Mouse (Mus musculus) lung, embryonic 15.5 days (tissue): ENCODE data around the gene Noa1. TPM values are rescaled to one million over a fixed set of nuclear protein-coding genes. Genes with fewer than 3 reads are reported as not detected.

Source experiments
- ATAC-seq: fragments of 200-750 bp; cut with Nextera tagmentation; 2 replicates; pipeline ENCODE4 v1.8.0; 2017; ENCODE audit warnings: moderate number of reproducible peaks, borderline replicate concordance; ENCODE audit not compliant: low FRiP score, low TSS enrichment; ENCODE audit errors: extremely low read depth
- H3K27ac ChIP-seq: fragments of 300-500 bp; sonication (generic); 2 replicates; pipeline ENCODE4 v1.5.1; 2015; ENCODE audit warnings: moderate library complexity, mild to moderate bottlenecking, inconsistent platforms
- H3K27me3 ChIP-seq: fragments of 300-500 bp; sonication (generic); 2 replicates; pipeline ENCODE4 v1.6.1; 2015; ENCODE audit warnings: inconsistent platforms
- H3K36me3 ChIP-seq: fragments of 300-500 bp; sonication (generic); 2 replicates; pipeline ENCODE4 v1.6.1; 2015; ENCODE audit warnings: inconsistent platforms
- H3K4me1 ChIP-seq: fragments of 300-500 bp; sonication (generic); 2 replicates; pipeline ENCODE4 v1.6.1; 2015; ENCODE audit warnings: inconsistent platforms
- H3K4me2 ChIP-seq: fragments of 300-500 bp; sonication (generic); 2 replicates; pipeline ENCODE4 v1.6.1; 2015; ENCODE audit warnings: inconsistent platforms, mild to moderate bottlenecking, moderate library complexity
- H3K4me3 ChIP-seq: fragments of 300-500 bp; sonication (generic); 2 replicates; pipeline ENCODE4 v1.5.1; 2015; ENCODE audit warnings: mild to moderate bottlenecking, inconsistent platforms
- H3K9ac ChIP-seq: fragments of 300-500 bp; sonication (generic); 2 replicates; pipeline ENCODE4 v1.6.1; 2015; ENCODE audit warnings: inconsistent platforms
- H3K9me3 ChIP-seq: fragments of 300-500 bp; sonication (generic); 2 replicates; pipeline ENCODE4 v1.6.1; 2016; ENCODE audit warnings: inconsistent platforms
- WGBS: fragments of 180-500 bp; shearing (Covaris S2); methylation state at CpG from one replicate; pipeline ENCODE4 v1.1.7; 2015; 5-methylcytosine and 5-hydroxymethylcytosine counted together
- microRNA-seq: library from miRNA; unstranded; fragments of <30 nt; microRNA quantifications from one replicate; pipeline ENCODE4, GENCODE M21; 2016
- polyA plus RNA-seq: library from polyadenylated mRNA; unstranded; fragments of >200 nt; fragmentation: Nextera tagmentation; extraction: Ambion mirVana; gene quantifications from 2 replicates; pipeline ENCODE4 v1.2.1, GENCODE M21; 2015

Gene Noa1
- polyA plus RNA-seq, 1 experiment from 2014 or later, result 28.4 TPM

DNA sequence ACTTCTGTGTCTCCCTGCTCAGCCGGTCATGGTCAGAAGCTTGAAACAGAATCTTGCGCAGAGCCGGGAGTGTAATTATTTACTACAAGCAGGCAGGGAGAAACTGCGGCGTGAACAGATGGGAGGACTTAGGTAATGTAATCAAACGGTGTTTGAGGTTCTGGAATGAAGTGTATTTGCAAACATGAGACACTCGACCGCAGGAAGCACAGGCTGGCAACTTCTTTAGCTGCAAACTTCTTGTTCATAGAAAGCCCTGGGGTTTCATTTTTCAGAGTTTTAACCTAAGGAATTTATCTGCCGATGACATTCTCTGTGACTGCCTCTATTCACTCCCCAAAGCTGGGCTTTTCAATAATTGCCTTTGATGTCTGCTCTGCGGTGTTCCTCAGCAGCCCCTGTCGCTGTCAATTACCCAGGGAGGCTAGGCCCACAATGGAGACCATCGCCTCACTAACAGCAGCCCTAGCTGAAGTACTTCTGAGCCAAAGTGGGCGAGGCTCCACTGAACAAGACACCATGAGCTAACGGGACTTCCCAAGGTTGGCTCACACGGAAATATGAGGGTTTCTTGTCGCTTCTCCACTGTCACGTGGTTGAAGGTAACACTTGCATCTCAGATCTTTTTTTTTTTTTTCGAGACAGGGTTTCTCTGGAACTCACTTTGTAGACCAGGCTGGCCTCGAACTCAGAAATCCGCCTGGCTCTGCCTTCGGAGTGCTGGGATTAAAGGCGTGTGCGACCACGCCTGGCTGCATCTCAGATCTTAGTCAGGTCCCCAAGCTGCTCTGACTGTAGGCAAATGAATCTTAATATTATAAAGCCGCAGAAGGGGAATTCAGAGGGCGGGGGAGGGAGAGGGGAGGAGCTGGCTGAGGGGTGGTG, 63.9 kb downstream of the Noa1 start:
- peak; percentile 65; the same call in 1 of the 2 replicates for ATAC-seq
- H3K4me3 ChIP-seq, result peak overlapping the region; percentile 31
- peaks cover 7% of the 10 kb centered on the region for H3K4me1 ChIP-seq
- no peaks in the 10 kb centered on the region for H3K9me3 ChIP-seq
- H3K9ac ChIP-seq, result no peak overlapping the region
- peak overlapping the region; percentile 27; the same call in 1 of the 2 replicates for H3K27ac ChIP-seq
- WGBS, result 26% methylated on average over 26 of the region's 26 CpGs
- H3K4me2 ChIP-seq, result peak overlapping the region; percentile 57
- no peaks in the 10 kb centered on the region for H3K36me3 ChIP-seq
- H3K27me3 ChIP-seq, result no peaks in the 10 kb centered on the region

DNA sequence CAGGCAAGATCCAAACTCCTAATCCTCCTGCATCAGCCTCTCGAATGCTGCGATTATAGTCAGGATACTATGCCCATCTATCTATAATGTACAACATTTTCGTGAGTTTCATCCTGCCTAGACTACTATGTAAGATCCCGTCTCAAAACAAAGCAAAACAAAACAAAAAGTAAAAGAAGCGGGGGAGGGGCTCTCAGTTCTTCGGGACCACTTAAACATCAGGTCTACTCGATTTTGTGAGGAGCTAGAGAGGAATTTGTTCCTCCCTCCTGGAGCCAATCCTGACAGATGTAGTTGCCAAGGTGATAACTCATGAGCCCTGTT, 64.5 kb downstream of the Noa1 start:
- Histone ChIP-seq H3K9ac (no peak overlapping the region), H3K27me3 (no peaks in the 10 kb centered on the region), H3K9me3 (no peaks in the 10 kb centered on the region), H3K4me3 (peak overlapping the region; percentile 31), H3K4me2 (peak overlapping the region; percentile 57), H3K4me1 (peaks cover 7% of the 10 kb centered on the region), H3K27ac (0 out of 2 replicates have a peak overlapping the region, but pooled peaks have one; percentile 27), H3K36me3 (no peaks in the 10 kb centered on the region)
- ATAC-seq, result no peak
- 32% methylated on average over 7 of the region's 7 CpGs for WGBS

DNA sequence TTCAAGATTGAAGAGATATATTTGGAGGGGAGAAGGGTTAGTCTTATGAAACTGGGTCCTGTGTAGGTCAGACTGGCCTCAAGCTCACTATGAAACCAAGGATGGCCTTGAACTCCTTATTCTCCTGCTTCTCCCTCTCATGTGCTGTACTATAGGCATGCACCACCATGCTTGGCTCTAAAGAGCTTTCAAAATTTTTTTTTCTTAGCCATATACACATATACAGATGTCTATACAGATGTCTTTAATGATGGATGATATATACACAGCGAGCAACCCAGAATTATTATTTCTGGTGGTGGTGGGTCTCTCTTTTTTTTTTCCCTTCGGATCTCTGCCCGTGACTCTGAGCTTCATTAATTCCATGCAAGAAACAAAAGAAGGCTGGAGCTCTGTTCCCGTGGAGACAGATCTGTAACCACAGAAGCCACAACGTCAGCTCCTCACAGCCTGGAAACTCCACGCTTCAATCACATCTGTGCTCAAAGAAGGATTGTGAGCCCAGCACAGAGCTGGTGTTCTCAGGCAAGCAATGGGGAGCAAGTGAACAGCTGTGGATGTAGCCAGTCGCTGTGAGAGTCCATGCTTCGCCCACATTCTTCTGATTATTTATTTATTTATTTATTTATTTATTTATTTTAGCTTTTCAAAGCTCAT, 65.4 kb downstream of the Noa1 start:
- H3K27ac ChIP-seq, result no peak overlapping the region
- H3K9me3 ChIP-seq, result no peaks in the 10 kb centered on the region
- H3K36me3 ChIP-seq, result no peaks in the 10 kb centered on the region
- peaks cover 7% of the 10 kb centered on the region for H3K4me1 ChIP-seq
- 60% methylated on average over 8 of the region's 8 CpGs for WGBS
- H3K4me2 ChIP-seq, result no peak overlapping the region
- no peak overlapping the region for H3K9ac ChIP-seq
- H3K27me3 ChIP-seq, result no peaks in the 10 kb centered on the region
- no peak for ATAC-seq
- H3K4me3 ChIP-seq, result no peak overlapping the region

Small RNA genes lying within 50 kb of the gene (microRNA-seq; reads per million reads assigned to microRNA genes)
- not detected for gene Mir5098

Other genes with a start within 250 kb of the Noa1 start
- 6.4 and 7.9 TPM in 2 replicates for gene Hopx, start 195.0 kb downstream of the Noa1 start, polyA plus RNA-seq
- gene Spink2, start 98.6 kb downstream of the Noa1 start, polyA plus RNA-seq, result 1.6 and 2.2 TPM in 2 replicates
- gene Rest, start 44.6 kb downstream of the Noa1 start, polyA plus RNA-seq, result 33.5 and 34.2 TPM in 2 replicates
- 64.0 and 65.1 TPM in 2 replicates for gene Polr2b, start 63 bp upstream of the Noa1 start, polyA plus RNA-seq
- gene Igfbp7, start 98.0 kb upstream of the Noa1 start, polyA plus RNA-seq, result 77.7 and 88.4 TPM in 2 replicates